Mouse (Mus musculus) midbrain, embryonic 15.5 days (tissue): ENCODE measurements around the gene Lyzl4. TPM values are rescaled to one million over a fixed set of nuclear protein-coding genes. Genes with fewer than 3 reads are reported as not detected.

Experiments
- ATAC-seq: fragments of 200-750 bp; cut with Nextera tagmentation; replicated peaks from 2 replicates; pipeline ENCODE4 v1.8.0; 2017; ENCODE audit warnings: moderate TSS enrichment
- H3K27ac ChIP-seq: fragments of 300-500 bp; sonication (generic); 2 replicates; pipeline ENCODE4 v1.5.1; 2015; ENCODE audit warnings: mild to moderate bottlenecking, inconsistent platforms
- H3K27me3 ChIP-seq: fragments of 300-500 bp; sonication (generic); replicated peaks from 2 replicates; pipeline ENCODE4 v1.6.1; 2015; ENCODE audit warnings: inconsistent platforms
- H3K36me3 ChIP-seq: fragments of 300-500 bp; sonication (generic); replicated peaks from 2 replicates; pipeline ENCODE4 v1.6.1; 2015; ENCODE audit warnings: inconsistent platforms
- H3K4me1 ChIP-seq: fragments of 300-500 bp; sonication (generic); 2 replicates; pipeline ENCODE4 v1.6.1; 2015; ENCODE audit warnings: inconsistent platforms
- H3K4me2 ChIP-seq: fragments of 300-500 bp; sonication (generic); 2 replicates; pipeline ENCODE4 v1.6.1; 2015; ENCODE audit warnings: inconsistent platforms, mild to moderate bottlenecking, moderate library complexity
- H3K4me3 ChIP-seq: fragments of 300-500 bp; sonication (generic); 2 replicates; pipeline ENCODE4 v1.5.1; 2015; ENCODE audit warnings: mild to moderate bottlenecking, inconsistent platforms
- H3K9ac ChIP-seq: fragments of 300-500 bp; sonication (generic); 2 replicates; pipeline ENCODE4 v1.6.1; 2015; ENCODE audit warnings: mild to moderate bottlenecking, inconsistent platforms
- H3K9me3 ChIP-seq: fragments of 300-500 bp; sonication (generic); 2 replicates; pipeline ENCODE4 v1.6.1; 2016; ENCODE audit warnings: inconsistent platforms
- WGBS: fragments of 180-500 bp; shearing (Covaris S2); methylation state at CpG from one replicate; pipeline ENCODE4 v1.1.7; 2015; ENCODE audit warnings: mixed read lengths; 5-methylcytosine and 5-hydroxymethylcytosine counted together
- polyA plus RNA-seq: library from polyadenylated mRNA; unstranded; fragments of >200 nt; fragmentation: Nextera tagmentation; extraction: Ambion mirVana; gene quantifications from 2 replicates; pipeline ENCODE4 v1.2.1, GENCODE M21; 2015

Lyzl4 gene
- polyA plus RNA-seq, 1 experiment from 2014 or later, result 0.18 TPM

- H3K4me3 ChIP-seq, result no peak overlapping the region
- peaks cover 11% of the 10 kb centered on the region for H3K4me1 ChIP-seq
- WGBS, result 18% methylated on average over 7 of the region's 7 CpGs
- no peak overlapping the region for H3K4me2 ChIP-seq
- H3K27me3 ChIP-seq, result 0 out of 2 replicates have a peak, but pooled peaks cover 6% of the 10 kb centered on the region
- H3K9me3 ChIP-seq, result no peaks in the 10 kb centered on the region
- no peak for ATAC-seq
- H3K9ac ChIP-seq, result no peak overlapping the region
- H3K27ac ChIP-seq, result no peak overlapping the region
- H3K36me3 ChIP-seq, result no peaks in the 10 kb centered on the region
These were observed 29.4 kb upstream of the Lyzl4 start for GRCm38 (mm10) chr9:121671300-121671699.

- peak overlapping the region; percentile 76 for H3K4me2 ChIP-seq
- no peak overlapping the region for H3K27ac ChIP-seq
- ATAC-seq, result peak; percentile 76
- no peaks in the 10 kb centered on the region for H3K9me3 ChIP-seq
- H3K27me3 ChIP-seq, result 0 out of 2 replicates have a peak, but pooled peaks cover 6% of the 10 kb centered on the region
- WGBS, result under 1% methylated on average over 28 of the region's 28 CpGs
- peaks cover 11% of the 10 kb centered on the region for H3K4me1 ChIP-seq
- peak overlapping the region; percentile 43 for H3K9ac ChIP-seq
- no peaks in the 10 kb centered on the region for H3K36me3 ChIP-seq
- peak overlapping the region; percentile 42 for H3K4me3 ChIP-seq
These were observed 27.5 kb upstream of the Lyzl4 start for GRCm38 (mm10) chr9:121669348-121669791.

DNA sequence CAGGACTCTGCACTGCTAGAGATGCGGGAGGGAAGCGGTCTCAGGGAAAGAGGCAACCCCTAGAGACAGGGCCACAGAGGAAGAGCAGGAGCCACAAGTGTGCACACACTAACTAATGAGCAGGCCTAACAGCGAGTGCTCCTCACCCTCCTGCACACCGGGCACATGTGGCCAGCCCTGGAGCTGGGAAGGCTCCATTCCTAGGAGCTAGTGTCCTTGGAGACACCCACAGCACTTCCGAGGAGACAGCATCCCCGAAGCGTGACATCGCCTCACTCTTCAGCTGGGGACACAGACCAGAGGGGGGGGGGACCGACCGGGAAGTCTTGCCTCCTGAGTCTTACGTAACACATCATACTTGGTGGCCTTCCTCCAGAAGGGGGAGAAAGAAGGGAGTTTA lies 25.9 kb upstream of the Lyzl4 start:
- no peak overlapping the region for H3K4me2 ChIP-seq
- H3K27me3 ChIP-seq, result 0 out of 2 replicates have a peak, but pooled peaks cover 6% of the 10 kb centered on the region
- H3K36me3 ChIP-seq, result no peaks in the 10 kb centered on the region
- 61% methylated on average over 11 of the region's 11 CpGs for WGBS
- H3K4me1 ChIP-seq, result peaks cover 11% of the 10 kb centered on the region
- H3K9me3 ChIP-seq, result no peaks in the 10 kb centered on the region
- no peak overlapping the region for H3K27ac ChIP-seq
- no peak overlapping the region for H3K9ac ChIP-seq
- H3K4me3 ChIP-seq, result no peak overlapping the region
- no peak for ATAC-seq

- ATAC-seq, result no peak
- no peak overlapping the region for H3K4me2 ChIP-seq
- 63% methylated on average over 16 of the region's 16 CpGs for WGBS
These were observed 25.2 kb upstream of the Lyzl4 start for GRCm38 (mm10) chr9:121666957-121667630.

GRCm38 (mm10) chr9:121664104-121664503 lies 22.2 kb upstream of the Lyzl4 start:
- ATAC-seq, result no peak
- Histone ChIP-seq H3K36me3 (no peaks in the 10 kb centered on the region), H3K9me3 (no peaks in the 10 kb centered on the region), H3K9ac (no peak overlapping the region), H3K4me2 (no peak overlapping the region), H3K4me1 (0 out of 2 replicates have a peak, but pooled peaks cover under 1% of the 10 kb centered on the region), H3K27ac (no peak overlapping the region), H3K4me3 (no peak overlapping the region), H3K27me3 (no peaks in the 10 kb centered on the region)
- WGBS, result 87% methylated on average over 5 of the region's 5 CpGs

More at GRCm38 (mm10) chr9:121666957-121667630, 25.2 kb upstream of the Lyzl4 start:
- Histone ChIP-seq H3K27me3 (0 out of 2 replicates have a peak, but pooled peaks cover 6% of the 10 kb centered on the region), H3K9ac (no peak overlapping the region), H3K4me3 (no peak overlapping the region), H3K27ac (no peak overlapping the region; the same call in 1 of the 2 replicates), H3K36me3 (no peaks in the 10 kb centered on the region), H3K9me3 (no peaks in the 10 kb centered on the region), H3K4me1 (peaks cover 11% of the 10 kb centered on the region)

DNA sequence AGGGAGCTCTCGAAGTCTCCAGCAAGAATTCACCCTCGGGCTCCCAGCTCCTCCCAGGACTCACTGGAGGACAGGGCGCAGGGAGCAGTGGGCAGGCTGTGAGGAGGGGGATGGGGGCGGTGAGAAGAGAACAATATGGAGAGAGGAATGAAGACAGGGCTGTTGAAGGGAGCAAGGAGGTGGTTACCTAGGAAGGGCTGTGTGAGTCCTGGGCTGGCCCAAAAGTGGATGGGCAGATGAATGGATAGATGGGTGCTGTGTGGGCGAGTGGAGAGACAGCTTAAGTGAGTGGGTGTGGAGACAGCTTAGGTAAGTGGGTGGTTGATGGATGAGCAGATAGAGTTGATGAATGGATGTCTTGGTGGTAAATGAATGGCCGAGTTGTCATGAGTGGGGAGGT lies 21.6 kb upstream of the Lyzl4 start:
- Histone ChIP-seq H3K27me3 (no peaks in the 10 kb centered on the region), H3K9me3 (no peaks in the 10 kb centered on the region), H3K4me2 (no peak overlapping the region), H3K9ac (no peak overlapping the region), H3K4me1 (no peaks in the 10 kb centered on the region), H3K4me3 (no peak overlapping the region), H3K36me3 (no peaks in the 10 kb centered on the region), H3K27ac (no peak overlapping the region)
- no peak for ATAC-seq
- 81% methylated on average over 6 of the region's 6 CpGs for WGBS

GRCm38 (mm10) chr9:121659791-121660190 lies 17.9 kb upstream of the Lyzl4 start:
- H3K27me3 ChIP-seq, result 0 out of 2 replicates have a peak, but pooled peaks cover 3% of the 10 kb centered on the region
- H3K4me1 ChIP-seq, result no peaks in the 10 kb centered on the region
- H3K4me3 ChIP-seq, result no peak overlapping the region
- no peak overlapping the region for H3K27ac ChIP-seq
- H3K36me3 ChIP-seq, result no peaks in the 10 kb centered on the region
- no peak overlapping the region for H3K9ac ChIP-seq
- ATAC-seq, result no peak
- H3K9me3 ChIP-seq, result no peaks in the 10 kb centered on the region
- 82% methylated on average over 7 of the region's 7 CpGs for WGBS
- no peak overlapping the region for H3K4me2 ChIP-seq

GRCm38 (mm10) chr9:121658248-121658647 lies 16.4 kb upstream of the Lyzl4 start:
- no peak for ATAC-seq
- 81% methylated on average over 7 of the region's 7 CpGs for WGBS
- no peaks in the 10 kb centered on the region for H3K4me1 ChIP-seq
- 0 out of 2 replicates have a peak, but pooled peaks cover 3% of the 10 kb centered on the region for H3K27me3 ChIP-seq
- H3K36me3 ChIP-seq, result no peaks in the 10 kb centered on the region
- no peak overlapping the region for H3K27ac ChIP-seq
- no peak overlapping the region for H3K4me3 ChIP-seq
- no peak overlapping the region for H3K4me2 ChIP-seq
- H3K9ac ChIP-seq, result no peak overlapping the region
- no peaks in the 10 kb centered on the region for H3K9me3 ChIP-seq

DNA sequence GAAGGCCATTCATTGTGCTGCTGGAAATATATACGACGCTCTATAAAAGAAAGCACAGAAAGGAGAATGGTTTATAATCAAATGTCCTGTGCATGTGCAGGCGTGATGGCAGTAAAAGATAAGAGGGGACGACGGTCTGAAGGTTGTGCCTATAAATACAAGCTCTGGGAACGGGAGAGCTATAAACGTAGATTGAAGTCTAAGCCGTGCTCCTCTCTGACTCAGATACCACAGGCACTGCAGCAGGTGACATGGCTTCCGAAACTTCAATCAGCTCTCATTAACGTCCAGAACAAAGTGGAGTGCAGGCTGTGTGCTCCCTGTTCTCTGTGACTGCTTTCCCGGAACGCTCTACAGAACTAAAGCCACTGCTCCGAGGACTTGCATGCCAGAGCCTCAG lies 15.2 kb upstream of the Lyzl4 start:
- Histone ChIP-seq H3K36me3 (no peaks in the 10 kb centered on the region), H3K9ac (no peak overlapping the region), H3K4me1 (no peaks in the 10 kb centered on the region), H3K9me3 (no peaks in the 10 kb centered on the region), H3K27ac (no peak overlapping the region), H3K4me3 (no peak overlapping the region), H3K27me3 (0 out of 2 replicates have a peak, but pooled peaks cover 3% of the 10 kb centered on the region), H3K4me2 (no peak overlapping the region)
- ATAC-seq, result no peak
- 55% methylated on average over 13 of the region's 13 CpGs for WGBS

DNA sequence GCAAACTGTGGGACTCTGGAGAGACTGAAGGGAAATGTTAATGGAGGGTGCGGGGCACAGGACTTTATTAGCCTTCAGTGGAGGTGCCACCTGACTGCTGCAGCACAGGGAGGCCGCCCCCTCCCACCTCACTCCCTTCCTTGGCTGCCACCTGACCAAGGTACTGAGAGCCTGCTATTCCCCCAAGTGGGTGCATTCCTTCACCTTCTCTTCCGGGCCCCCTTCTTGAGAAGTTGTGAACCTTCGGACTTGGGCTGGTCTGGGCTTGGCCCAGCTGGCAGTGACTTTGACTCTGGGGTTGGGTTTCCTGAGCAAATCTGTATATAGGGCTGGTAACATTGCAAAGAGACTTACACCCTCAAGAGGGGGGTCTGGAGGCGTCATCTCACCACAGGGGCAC lies 14.4 kb upstream of the Lyzl4 start:
- Histone ChIP-seq H3K4me3 (no peak overlapping the region), H3K36me3 (no peaks in the 10 kb centered on the region), H3K27me3 (0 out of 2 replicates have a peak, but pooled peaks cover 3% of the 10 kb centered on the region), H3K9me3 (no peaks in the 10 kb centered on the region), H3K27ac (no peak overlapping the region), H3K4me2 (no peak overlapping the region), H3K4me1 (no peaks in the 10 kb centered on the region), H3K9ac (no peak overlapping the region)
- ATAC-seq, result no peak
- 84% methylated on average over 5 of the region's 5 CpGs for WGBS

- Histone ChIP-seq H3K4me1 (no peaks in the 10 kb centered on the region), H3K9me3 (no peaks in the 10 kb centered on the region), H3K4me2 (no peak overlapping the region), H3K4me3 (no peak overlapping the region), H3K9ac (no peak overlapping the region), H3K36me3 (no peaks in the 10 kb centered on the region), H3K27ac (no peak overlapping the region), H3K27me3 (0 out of 2 replicates have a peak, but pooled peaks cover 3% of the 10 kb centered on the region)
- no peak for ATAC-seq
- 92% methylated on average over 10 of the region's 10 CpGs for WGBS
These were observed 11.8 kb upstream of the Lyzl4 start for GRCm38 (mm10) chr9:121653668-121654067.

- no peaks in the 10 kb centered on the region for H3K36me3 ChIP-seq
- H3K9ac ChIP-seq, result no peak overlapping the region
- no peak for ATAC-seq
- no peaks in the 10 kb centered on the region for H3K9me3 ChIP-seq
- no peak overlapping the region for H3K4me2 ChIP-seq
- WGBS, result 79% methylated on average over 7 of the region's 7 CpGs
- no peak overlapping the region for H3K27ac ChIP-seq
- H3K27me3 ChIP-seq, result peaks cover 23% of the 10 kb centered on the region
- no peak overlapping the region for H3K4me3 ChIP-seq
- peaks cover 10% of the 10 kb centered on the region for H3K4me1 ChIP-seq
These were observed 5.1 kb upstream of the Lyzl4 start for GRCm38 (mm10) chr9:121647026-121647425.

DNA sequence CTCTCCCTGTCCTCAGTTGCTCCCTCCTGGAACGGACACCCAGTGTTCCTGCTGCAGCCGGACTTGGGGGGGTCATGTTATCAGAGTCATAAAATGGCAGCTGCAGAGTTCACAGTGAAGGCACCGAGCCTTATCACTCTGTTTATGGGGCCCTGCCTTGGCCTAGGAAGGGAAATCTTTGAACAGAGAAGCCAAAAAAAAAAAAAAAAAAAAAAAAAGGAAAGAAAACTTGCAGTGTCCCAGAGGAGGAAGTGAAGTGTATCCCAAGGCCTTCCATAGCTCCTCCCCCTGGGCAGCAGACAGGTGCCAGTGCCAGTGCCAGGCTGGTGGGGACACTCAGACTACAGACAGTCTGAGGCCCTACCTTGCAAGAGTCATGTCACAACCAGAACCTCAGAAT lies 3.0 kb upstream of the Lyzl4 start:
- H3K27me3 ChIP-seq, result peaks cover 43% of the 10 kb centered on the region
- H3K27ac ChIP-seq, result no peak overlapping the region
- no peaks in the 10 kb centered on the region for H3K9me3 ChIP-seq
- no peak overlapping the region for H3K4me2 ChIP-seq
- no peak for ATAC-seq
- H3K4me3 ChIP-seq, result no peak overlapping the region
- no peak overlapping the region for H3K9ac ChIP-seq
- H3K36me3 ChIP-seq, result no peaks in the 10 kb centered on the region
- H3K4me1 ChIP-seq, result peaks cover 20% of the 10 kb centered on the region
- WGBS, result 75% methylated on average over 3 of the region's 3 CpGs
